Mouse (Mus musculus) hindbrain, embryonic 15.5 days (tissue): ENCODE measurements at regions not wholly inside any gene's neighbourhood (a gene's known extent, or its start where the extent isn't known, plus 50 kb on each side); places are given as distances from the start of the nearest gene placed in this dataset.

Experiments used
- ATAC-seq: fragments of 200-750 bp; cut with Nextera tagmentation; 2 replicates; pipeline ENCODE4 v1.8.0; 2017; ENCODE audit warnings: low read depth, moderate number of reproducible peaks, moderate TSS enrichment; ENCODE audit not compliant: low FRiP score
- H3K27ac ChIP-seq: fragments of 300-500 bp; sonication (generic); replicated peaks from 2 replicates; pipeline ENCODE4 v1.5.1; 2015; ENCODE audit warnings: mild to moderate bottlenecking, inconsistent platforms
- H3K27me3 ChIP-seq: fragments of 300-500 bp; sonication (generic); 2 replicates; pipeline ENCODE4 v1.6.1; 2015; ENCODE audit warnings: control low read depth, inconsistent platforms
- H3K36me3 ChIP-seq: fragments of 300-500 bp; sonication (generic); 2 replicates; pipeline ENCODE4 v1.6.1; 2015; ENCODE audit warnings: control low read depth, inconsistent platforms
- H3K4me1 ChIP-seq: fragments of 300-500 bp; sonication (generic); replicated peaks from 2 replicates; pipeline ENCODE4 v1.6.1; 2015; ENCODE audit warnings: control low read depth, inconsistent platforms
- H3K4me2 ChIP-seq: fragments of 300-500 bp; sonication (generic); 2 replicates; pipeline ENCODE4 v1.6.1; 2015; ENCODE audit warnings: moderate library complexity, mild to moderate bottlenecking, inconsistent platforms
- H3K4me3 ChIP-seq: fragments of 300-500 bp; sonication (generic); 2 replicates; pipeline ENCODE4 v1.5.1; 2015; ENCODE audit warnings: mild to moderate bottlenecking, inconsistent platforms
- H3K9ac ChIP-seq: fragments of 300-500 bp; sonication (generic); 2 replicates; pipeline ENCODE4 v1.6.1; 2015; ENCODE audit warnings: inconsistent platforms
- H3K9me3 ChIP-seq: fragments of 300-500 bp; sonication (generic); 2 replicates; pipeline ENCODE4 v1.6.1; 2016; ENCODE audit warnings: control low read depth, inconsistent platforms
- WGBS: fragments of 180-500 bp; shearing (Covaris S2); methylation state at CpG from one replicate; pipeline ENCODE4 v1.1.7; 2015; 5-methylcytosine and 5-hydroxymethylcytosine counted together

- no peaks in the 10 kb centered on the region for H3K27me3 ChIP-seq
- H3K4me1 ChIP-seq: no peaks in the 10 kb centered on the region
- no peak for ATAC-seq
- H3K27ac ChIP-seq: no peak overlapping the region
- no peak overlapping the region for H3K4me3 ChIP-seq
- no peaks in the 10 kb centered on the region for H3K9me3 ChIP-seq
- no peak overlapping the region for H3K4me2 ChIP-seq
- H3K9ac ChIP-seq: no peak overlapping the region
- no peaks in the 10 kb centered on the region for H3K36me3 ChIP-seq
Observed at GRCm38 (mm10) chr1:143204070-143204469, 436.4 kb upstream of the B3galt2 start.

DNA sequence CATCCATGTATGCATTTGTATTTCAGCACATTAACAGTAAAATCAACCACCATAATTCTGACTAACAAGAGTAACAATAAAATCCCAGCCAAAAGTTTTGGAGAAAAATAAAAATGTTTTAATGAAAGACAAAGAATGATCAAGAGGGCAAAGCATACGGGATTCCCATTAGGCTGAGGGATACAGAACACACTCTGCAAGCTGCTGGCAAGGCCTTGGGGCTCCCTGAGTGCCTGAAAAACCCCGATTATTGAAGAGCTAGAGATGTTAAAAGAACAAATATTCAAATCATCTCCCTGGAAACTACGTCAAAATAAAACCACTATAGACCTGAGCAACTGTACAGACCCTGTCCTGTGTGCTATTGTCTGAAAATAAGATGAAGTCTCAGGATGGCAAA is 433.5 kb upstream of the B3galt2 start:
- WGBS: 77% methylated on average over 3 of the region's 3 CpGs
- H3K27me3 ChIP-seq: no peaks in the 10 kb centered on the region
- no peak overlapping the region for H3K4me3 ChIP-seq

GRCm38 (mm10) chr1:143207399-143208065 is 432.9 kb upstream of the B3galt2 start:
- no peaks in the 10 kb centered on the region for H3K4me1 ChIP-seq
- no peaks in the 10 kb centered on the region for H3K9me3 ChIP-seq
- no peak for ATAC-seq
- H3K36me3 ChIP-seq: no peaks in the 10 kb centered on the region
- no peak overlapping the region for H3K4me3 ChIP-seq
- H3K9ac ChIP-seq: no peak overlapping the region
- no peaks in the 10 kb centered on the region for H3K27me3 ChIP-seq
- H3K4me2 ChIP-seq: no peak overlapping the region
- 88% methylated on average over 6 of the region's 6 CpGs for WGBS
- no peak overlapping the region for H3K27ac ChIP-seq

More for the DNA sequence above, 433.5 kb upstream of the B3galt2 start:
- no peak overlapping the region for H3K9ac ChIP-seq
- H3K4me2 ChIP-seq: no peak overlapping the region
- H3K36me3 ChIP-seq: no peaks in the 10 kb centered on the region
- no peaks in the 10 kb centered on the region for H3K4me1 ChIP-seq
- no peaks in the 10 kb centered on the region for H3K9me3 ChIP-seq
- ATAC-seq: no peak
- no peak overlapping the region for H3K27ac ChIP-seq

- no peaks in the 10 kb centered on the region for H3K4me1 ChIP-seq
- H3K27me3 ChIP-seq: no peaks in the 10 kb centered on the region
- H3K27ac ChIP-seq: no peak overlapping the region
- H3K4me3 ChIP-seq: no peak overlapping the region
- no peak for ATAC-seq
- no peak overlapping the region for H3K4me2 ChIP-seq
- no peaks in the 10 kb centered on the region for H3K36me3 ChIP-seq
- H3K9ac ChIP-seq: no peak overlapping the region
- no peaks in the 10 kb centered on the region for H3K9me3 ChIP-seq
Observed at GRCm38 (mm10) chr1:143217401-143217800, 423.1 kb upstream of the B3galt2 start.

GRCm38 (mm10) chr1:143231969-143232368 is 408.5 kb upstream of the B3galt2 start:
- Histone ChIP-seq H3K9me3 (no peaks in the 10 kb centered on the region), H3K4me3 (no peak overlapping the region), H3K27ac (no peak overlapping the region), H3K4me1 (no peaks in the 10 kb centered on the region), H3K27me3 (no peaks in the 10 kb centered on the region), H3K4me2 (no peak overlapping the region), H3K36me3 (no peaks in the 10 kb centered on the region), H3K9ac (no peak overlapping the region)
- ATAC-seq: no peak
- WGBS: 90% methylated on average over 7 of the region's 7 CpGs

- ATAC-seq: no peak
- H3K4me3 ChIP-seq: no peak overlapping the region
- no peak overlapping the region for H3K4me2 ChIP-seq
- H3K9ac ChIP-seq: no peak overlapping the region
- 66% methylated on average over 5 of the region's 5 CpGs for WGBS
- no peak overlapping the region for H3K27ac ChIP-seq
- H3K36me3 ChIP-seq: no peaks in the 10 kb centered on the region
- no peaks in the 10 kb centered on the region for H3K27me3 ChIP-seq
- H3K4me1 ChIP-seq: no peaks in the 10 kb centered on the region
- no peaks in the 10 kb centered on the region for H3K9me3 ChIP-seq
Observed at GRCm38 (mm10) chr1:143258470-143259215, 381.8 kb upstream of the B3galt2 start.

DNA sequence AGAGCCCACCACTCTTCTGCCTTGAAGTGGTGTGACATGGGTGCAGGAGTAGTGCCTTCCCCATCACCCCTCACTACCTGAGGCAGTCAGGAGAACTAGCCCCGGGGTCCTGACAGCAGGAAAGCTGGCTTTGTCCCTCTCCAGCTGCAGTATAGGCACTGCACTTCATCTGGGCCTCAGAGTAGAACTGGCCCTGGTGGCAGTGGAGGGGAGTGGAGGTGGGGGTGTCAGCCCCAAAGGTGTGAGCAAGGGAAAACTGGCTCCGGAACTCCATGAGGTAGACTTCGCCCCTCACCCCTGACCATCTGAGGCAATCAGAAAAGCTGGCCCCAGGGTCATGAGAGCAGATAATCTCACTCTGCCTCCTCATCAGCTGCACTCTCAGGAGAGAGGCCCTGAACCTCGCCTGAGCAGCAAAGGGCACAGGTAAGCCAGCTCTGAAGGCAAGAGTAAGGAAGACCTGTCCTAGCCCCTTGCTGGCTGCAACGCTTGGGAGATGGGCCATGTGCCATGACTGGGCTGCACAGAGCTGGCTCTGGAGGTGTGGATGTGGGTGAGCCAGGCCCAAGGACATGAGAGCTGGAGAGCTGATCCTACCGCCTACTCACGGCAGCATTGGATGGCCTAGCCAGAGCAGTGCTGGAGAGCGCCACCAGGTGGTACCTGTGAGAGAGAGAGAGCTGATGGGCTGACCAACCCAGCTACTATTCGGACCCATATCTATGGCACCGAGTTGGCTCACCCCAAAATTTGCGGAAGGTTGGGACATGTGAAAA is 377.0 kb upstream of the B3galt2 start:
- 84% methylated on average over 11 of the region's 11 CpGs for whole genome bisulfite sequencing
- no peak overlapping the region for H3K4me2 ChIP-seq
- no peaks in the 10 kb centered on the region for H3K36me3 ChIP-seq
- H3K4me3 ChIP-seq: no peak overlapping the region
- H3K27me3 ChIP-seq: no peaks in the 10 kb centered on the region
- H3K27ac ChIP-seq: no peak overlapping the region
- H3K9me3 ChIP-seq: no peaks in the 10 kb centered on the region
- no peak overlapping the region for H3K9ac ChIP-seq
- H3K4me1 ChIP-seq: no peaks in the 10 kb centered on the region
- ATAC-seq: peak; percentile 34; the same call in 1 of the 2 replicates

DNA sequence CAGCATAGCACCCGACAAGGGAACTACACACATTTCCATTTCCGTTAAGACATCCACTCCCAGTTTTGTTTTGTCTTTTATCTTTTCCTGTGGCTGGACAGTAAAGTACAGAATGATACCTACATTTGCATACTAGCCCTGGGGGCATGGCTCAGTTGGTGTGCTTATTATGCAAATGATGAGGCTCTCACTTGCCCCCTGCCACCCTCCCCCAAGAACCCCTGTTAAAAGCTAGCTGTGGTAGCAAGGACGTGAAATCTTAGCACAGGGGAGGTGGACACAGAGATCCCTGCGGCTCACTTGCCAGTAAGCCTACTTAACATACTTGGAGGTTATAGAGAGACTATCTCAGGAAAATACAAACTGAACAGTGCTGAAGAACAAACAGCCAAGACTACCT is 375.2 kb upstream of the B3galt2 start:
- Histone ChIP-seq H3K9me3 (no peaks in the 10 kb centered on the region), H3K4me3 (no peak overlapping the region), H3K27me3 (no peaks in the 10 kb centered on the region), H3K4me2 (no peak overlapping the region), H3K27ac (no peak overlapping the region), H3K9ac (no peak overlapping the region), H3K4me1 (no peaks in the 10 kb centered on the region), H3K36me3 (no peaks in the 10 kb centered on the region)
- ATAC-seq: no peak
- 49% methylated on average over 4 of the region's 4 CpGs for WGBS

DNA sequence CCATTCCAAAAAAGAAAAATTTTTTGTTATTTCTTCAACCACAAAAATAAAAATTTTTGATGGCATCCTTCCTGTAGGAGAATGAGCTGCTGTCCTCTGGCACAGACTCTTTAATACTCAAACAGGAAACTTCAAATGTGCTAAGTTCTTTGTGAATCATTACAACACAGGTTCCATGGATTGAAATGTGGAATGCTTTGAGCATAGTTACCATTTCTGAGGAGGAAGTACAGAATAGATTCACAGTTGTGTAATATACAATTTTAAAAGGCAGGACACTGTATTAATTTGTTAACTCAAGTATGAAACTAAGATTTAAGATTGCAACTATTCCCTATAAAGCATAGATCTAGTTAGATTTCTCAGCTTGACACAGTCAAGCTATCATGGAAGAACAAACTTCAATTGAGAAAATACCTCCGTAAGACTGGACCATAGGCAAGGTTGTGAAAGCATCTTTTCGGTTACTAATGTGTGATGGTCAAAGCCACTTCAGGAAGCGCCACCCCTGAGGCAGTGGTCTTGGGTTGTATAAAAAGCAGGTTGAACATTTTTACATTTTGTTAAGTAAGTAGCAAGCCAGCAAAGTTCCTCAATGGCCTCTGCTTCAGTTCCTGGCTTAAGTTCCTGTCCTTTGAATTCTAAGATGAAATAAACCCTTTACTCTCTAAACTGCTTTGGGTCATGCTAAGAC is 354.0 kb upstream of the B3galt2 start:
- Histone ChIP-seq H3K27me3 (no peaks in the 10 kb centered on the region), H3K9ac (no peak overlapping the region), H3K4me1 (no peaks in the 10 kb centered on the region), H3K9me3 (no peaks in the 10 kb centered on the region), H3K4me2 (no peak overlapping the region), H3K27ac (no peak overlapping the region), H3K4me3 (no peak overlapping the region), H3K36me3 (no peaks in the 10 kb centered on the region)
- WGBS: 95% methylated on average over 3 of the region's 3 CpGs
- ATAC-seq: no peak

- Histone ChIP-seq H3K27ac (no peak overlapping the region), H3K4me2 (no peak overlapping the region), H3K9ac (no peak overlapping the region), H3K4me1 (no peaks in the 10 kb centered on the region), H3K4me3 (no peak overlapping the region), H3K27me3 (no peaks in the 10 kb centered on the region), H3K9me3 (no peaks in the 10 kb centered on the region), H3K36me3 (no peaks in the 10 kb centered on the region)
- no peak for ATAC-seq
- WGBS: 91% methylated on average over 2 of the region's 2 CpGs
Observed at GRCm38 (mm10) chr1:143287448-143287847, 353.0 kb upstream of the B3galt2 start.

DNA sequence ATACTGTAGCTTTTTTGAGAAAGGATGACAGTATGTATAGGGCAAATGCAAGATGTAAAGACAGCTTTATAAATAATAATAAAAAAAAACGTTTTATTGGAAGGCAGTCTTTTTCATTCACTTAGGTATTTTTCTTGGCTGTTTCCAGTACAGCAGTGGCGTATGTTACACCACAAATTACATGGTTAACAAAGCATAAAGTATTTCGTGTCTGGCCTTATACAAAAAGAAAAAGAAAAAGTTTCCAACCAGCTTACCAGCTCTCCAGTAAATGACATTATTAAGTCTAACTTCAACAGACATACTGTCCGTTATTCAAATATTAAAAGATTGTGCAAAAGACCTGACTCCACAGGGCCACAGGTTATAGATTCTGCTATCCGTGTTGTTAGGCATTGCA is 343.9 kb upstream of the B3galt2 start:
- Histone ChIP-seq H3K9me3 (no peaks in the 10 kb centered on the region), H3K27me3 (no peaks in the 10 kb centered on the region), H3K4me3 (no peak overlapping the region), H3K4me1 (no peaks in the 10 kb centered on the region), H3K9ac (no peak overlapping the region), H3K36me3 (no peaks in the 10 kb centered on the region), H3K4me2 (no peak overlapping the region), H3K27ac (no peak overlapping the region)
- WGBS: 78% methylated on average over 5 of the region's 5 CpGs
- no peak for ATAC-seq

GRCm38 (mm10) chr1:143307379-143307778 is 333.1 kb upstream of the B3galt2 start:
- H3K4me1 ChIP-seq: no peaks in the 10 kb centered on the region
- WGBS: 59% methylated on average over 3 of the region's 3 CpGs
- no peak overlapping the region for H3K4me2 ChIP-seq
- no peak overlapping the region for H3K4me3 ChIP-seq
- H3K27ac ChIP-seq: no peak overlapping the region
- no peaks in the 10 kb centered on the region for H3K36me3 ChIP-seq
- no peaks in the 10 kb centered on the region for H3K9me3 ChIP-seq
- no peaks in the 10 kb centered on the region for H3K27me3 ChIP-seq
- no peak for ATAC-seq
- H3K9ac ChIP-seq: no peak overlapping the region
